Mouse (Mus musculus): ENCODE measurements around the gene Rgl1.

DNA sequence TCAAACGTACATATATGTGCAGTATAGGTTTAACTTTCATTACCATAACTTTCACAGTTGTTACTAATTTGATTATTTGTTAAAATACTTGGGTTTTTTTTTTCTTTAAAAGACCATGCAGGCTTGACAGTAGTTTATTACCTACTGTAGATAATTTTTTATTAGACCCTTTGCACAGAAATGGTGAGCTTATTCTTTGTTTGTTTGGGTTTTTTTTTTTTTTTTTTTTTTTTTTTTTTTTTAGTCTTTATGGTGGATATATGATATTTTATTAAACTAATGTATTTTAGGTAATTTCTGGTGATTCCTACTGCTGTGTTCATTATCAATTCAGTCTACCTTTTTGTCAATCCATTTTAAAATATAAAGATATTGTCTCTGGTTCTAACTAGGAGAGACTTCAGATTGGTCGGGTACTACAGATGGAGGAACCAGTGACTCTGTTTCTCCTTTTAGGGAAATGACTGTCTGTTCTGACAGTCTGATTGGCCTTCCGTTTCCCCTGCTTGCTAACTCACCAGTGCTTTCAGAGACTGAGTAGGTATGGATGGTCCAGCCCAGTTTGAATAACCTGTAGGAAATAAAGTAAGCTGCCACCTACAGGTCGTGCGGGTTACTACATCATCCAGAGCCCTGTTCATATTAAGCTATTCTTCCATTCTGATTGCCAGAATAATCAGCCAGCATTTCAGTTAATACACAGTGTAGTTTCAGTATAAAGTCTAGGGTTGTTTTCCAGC is 1.8 kb upstream of the Rgl1 start:
- TF ChIP-seq POLR2A (IDR thresholded peaks at IDR 0.05; ENCODE audit: borderline replicate concordance, low read depth, low read length), result no peak
- no peak for TF ChIP-seq CTCF (IDR thresholded peaks at IDR 0.05; ENCODE audit: low read depth, low read length)

All from bone marrow macrophage, adult 2 months (primary cell).